Mouse (Mus musculus) heart, embryonic 10.5 days (tissue): ENCODE data around the gene Numb. TPM values are rescaled to one million over a fixed set of nuclear protein-coding genes. Genes with fewer than 3 reads are reported as not detected.
"Not testable (repeated sequence)": the region's sequence is repeated elsewhere in the genome, so short reads cannot be mapped to it uniquely, and the experiment has no call there.

Source experiments
- DNase-seq: peaks from one replicate; pipeline ENCODE4 v3.0.0-alpha.2; 2017; ENCODE audit warnings: low spot score
- H3K27ac ChIP-seq: fragments of 300-500 bp; sonication (generic); 2 replicates; pipeline ENCODE4 v1.5.1; 2016; ENCODE audit warnings: mild to moderate bottlenecking
- H3K27me3 ChIP-seq: fragments of 300-500 bp; sonication (generic); 2 replicates; pipeline ENCODE4 v1.6.1; 2016; ENCODE audit warnings: mild to moderate bottlenecking; ENCODE audit not compliant: poor library complexity, insufficient read depth, severe bottlenecking
- H3K36me3 ChIP-seq: fragments of 300-500 bp; sonication (generic); 2 replicates; pipeline ENCODE4 v1.6.1; 2016; ENCODE audit warnings: mild to moderate bottlenecking, moderate library complexity
- H3K4me1 ChIP-seq: fragments of 300-500 bp; sonication (generic); 2 replicates; pipeline ENCODE4 v1.6.1; 2016; ENCODE audit warnings: mild to moderate bottlenecking
- H3K4me3 ChIP-seq: fragments of 300-500 bp; sonication (generic); 2 replicates; pipeline ENCODE4 v1.5.1; 2016; ENCODE audit warnings: mild to moderate bottlenecking, moderate library complexity
- H3K9me3 ChIP-seq: fragments of 300-500 bp; sonication (generic); 2 replicates; pipeline ENCODE4 v1.6.1; 2016; ENCODE audit warnings: mild to moderate bottlenecking, moderate library complexity
- WGBS: fragments of 180-500 bp; shearing (Covaris S2); methylation state at CpG from one replicate; pipeline ENCODE4 v1.1.7; 2016; 5-methylcytosine and 5-hydroxymethylcytosine counted together
- polyA plus RNA-seq: library from polyadenylated mRNA; unstranded; fragments of >200 nt; fragmentation: Nextera tagmentation; extraction: Ambion mirVana; gene quantifications from 2 replicates; pipeline ENCODE4 v1.2.1, GENCODE M21; 2016

The Numb gene
- polyA plus RNA-seq, 1 experiment from 2014 or later: 39.1 TPM

- 94% methylated on average over 4 of the region's 4 CpGs for WGBS
Observed at GRCm38 (mm10) chr12:83914202-83914740, 7.5 kb downstream of the Numb start.

GRCm38 (mm10) chr12:83910451-83910850 is 11.3 kb downstream of the Numb start:
- whole genome bisulfite sequencing: 73% methylated on average over 2 of the region's 2 CpGs
- DNase-seq: no peak
- Histone ChIP-seq H3K9me3 (no peaks in the 10 kb centered on the region), H3K4me3 (no peak overlapping the region), H3K27ac (peak overlapping the region; percentile 18; the same call in 1 of the 2 replicates), H3K36me3 (peaks cover 25% of the 10 kb centered on the region; the same call in 1 of the 2 replicates), H3K4me1 (peaks cover 5% of the 10 kb centered on the region; the same call in 1 of the 2 replicates), H3K27me3 (no peaks in the 10 kb centered on the region)

More at GRCm38 (mm10) chr12:83914202-83914740, 7.5 kb downstream of the Numb start:
- no peak for DNase-seq
- Histone ChIP-seq H3K4me3 (no peak overlapping the region), H3K36me3 (peaks cover 24% of the 10 kb centered on the region; the same call in 1 of the 2 replicates), H3K4me1 (peaks cover 9% of the 10 kb centered on the region; the same call in 1 of the 2 replicates), H3K9me3 (no peaks in the 10 kb centered on the region), H3K27me3 (no peaks in the 10 kb centered on the region), H3K27ac (no peak overlapping the region)

- Histone ChIP-seq H3K4me3 (no peak overlapping the region), H3K4me1 (no peaks in the 10 kb centered on the region), H3K36me3 (peaks cover 39% of the 10 kb centered on the region), H3K9me3 (no peaks in the 10 kb centered on the region), H3K27ac (no peak overlapping the region), H3K27me3 (no peaks in the 10 kb centered on the region)
- no peak for DNase-seq
- WGBS: 90% methylated on average over 1 of the region's 1 CpGs
Observed at GRCm38 (mm10) chr12:83892926-83893325, 28.8 kb downstream of the Numb start.

- peaks cover 46% of the 10 kb centered on the region for H3K36me3 ChIP-seq
- H3K4me1 ChIP-seq: no peaks in the 10 kb centered on the region
- 94% methylated on average over 2 of the region's 2 CpGs for WGBS
Observed at GRCm38 (mm10) chr12:83891278-83891677, 30.5 kb downstream of the Numb start.

GRCm38 (mm10) chr12:83889128-83889527 is 32.6 kb downstream of the Numb start:
- Histone ChIP-seq H3K4me3 (no peak overlapping the region), H3K36me3 (peaks cover 61% of the 10 kb centered on the region), H3K27ac (no peak overlapping the region), H3K27me3 (no peaks in the 10 kb centered on the region), H3K4me1 (no peaks in the 10 kb centered on the region), H3K9me3 (no peaks in the 10 kb centered on the region)
- 100% methylated on average over 1 of the region's 1 CpGs for WGBS
- no peak for DNase-seq

More at GRCm38 (mm10) chr12:83891278-83891677, 30.5 kb downstream of the Numb start:
- Histone ChIP-seq H3K27ac (no peak overlapping the region), H3K27me3 (no peaks in the 10 kb centered on the region), H3K9me3 (no peaks in the 10 kb centered on the region), H3K4me3 (no peak overlapping the region)
- DNase-seq: no peak

GRCm38 (mm10) chr12:83885516-83886285 is 36.0 kb downstream of the Numb start:
- H3K4me1 ChIP-seq: no peaks in the 10 kb centered on the region
- no peak overlapping the region for H3K27ac ChIP-seq
- H3K36me3 ChIP-seq: peaks cover 40% of the 10 kb centered on the region
- DNase-seq: no peak
- H3K27me3 ChIP-seq: no peaks in the 10 kb centered on the region
- no peak overlapping the region for H3K4me3 ChIP-seq
- H3K9me3 ChIP-seq: no peaks in the 10 kb centered on the region
- WGBS: 95% methylated on average over 7 of the region's 7 CpGs

- H3K36me3 ChIP-seq: peaks cover 34% of the 10 kb centered on the region
- not testable (repeated sequence) for H3K9me3 ChIP-seq, H3K27me3 ChIP-seq, DNase-seq, H3K4me1 ChIP-seq, H3K27ac ChIP-seq, H3K4me3 ChIP-seq
- WGBS: 99% methylated on average over 5 of the region's 5 CpGs
Observed at GRCm38 (mm10) chr12:83885065-83885464, 36.7 kb downstream of the Numb start.

GRCm38 (mm10) chr12:83882503-83882902 is 39.2 kb downstream of the Numb start:
- Histone ChIP-seq H3K9me3 (no peaks in the 10 kb centered on the region), H3K27me3 (no peaks in the 10 kb centered on the region), H3K27ac (no peak overlapping the region), H3K4me3 (no peak overlapping the region), H3K36me3 (peaks cover 32% of the 10 kb centered on the region), H3K4me1 (no peaks in the 10 kb centered on the region)
- WGBS: 88% methylated on average over 7 of the region's 7 CpGs
- DNase-seq: no peak

GRCm38 (mm10) chr12:83882088-83882487 is 39.6 kb downstream of the Numb start:
- Histone ChIP-seq H3K27me3 (no peaks in the 10 kb centered on the region), H3K36me3 (peaks cover 32% of the 10 kb centered on the region), H3K4me3 (no peak overlapping the region), H3K9me3 (no peaks in the 10 kb centered on the region), H3K4me1 (no peaks in the 10 kb centered on the region), H3K27ac (no peak overlapping the region)
- WGBS: 92% methylated on average over 3 of the region's 3 CpGs
- DNase-seq: no peak

- WGBS: 90% methylated on average over 2 of the region's 2 CpGs
- no peak overlapping the region for H3K4me3 ChIP-seq
- H3K4me1 ChIP-seq: no peaks in the 10 kb centered on the region
- no peak overlapping the region for H3K27ac ChIP-seq
- DNase-seq: no peak
- H3K9me3 ChIP-seq: no peaks in the 10 kb centered on the region
- no peaks in the 10 kb centered on the region for H3K27me3 ChIP-seq
- H3K36me3 ChIP-seq: peaks cover 23% of the 10 kb centered on the region
Observed at GRCm38 (mm10) chr12:83880913-83881312, 40.8 kb downstream of the Numb start.

- H3K9me3 ChIP-seq: no peaks in the 10 kb centered on the region
- H3K4me3 ChIP-seq: no peak overlapping the region
- H3K27me3 ChIP-seq: no peaks in the 10 kb centered on the region
- no peaks in the 10 kb centered on the region for H3K4me1 ChIP-seq
- DNase-seq: no peak
- 90% methylated on average over 2 of the region's 2 CpGs for WGBS
- H3K27ac ChIP-seq: no peak overlapping the region
- peaks cover 35% of the 10 kb centered on the region for H3K36me3 ChIP-seq
Observed at GRCm38 (mm10) chr12:83875097-83875496, 46.6 kb downstream of the Numb start.

- no peaks in the 10 kb centered on the region for H3K9me3 ChIP-seq
- no peak for DNase-seq
- 86% methylated on average over 4 of the region's 4 CpGs for WGBS
- H3K4me3 ChIP-seq: no peak overlapping the region
- H3K4me1 ChIP-seq: no peaks in the 10 kb centered on the region
- no peak overlapping the region for H3K27ac ChIP-seq
- H3K36me3 ChIP-seq: peaks cover 40% of the 10 kb centered on the region
- H3K27me3 ChIP-seq: no peaks in the 10 kb centered on the region
Observed at GRCm38 (mm10) chr12:83874597-83874996, 47.1 kb downstream of the Numb start.

- H3K36me3 ChIP-seq: peaks cover 25% of the 10 kb centered on the region
- H3K4me1 ChIP-seq: no peaks in the 10 kb centered on the region
- H3K4me3 ChIP-seq: no peak overlapping the region
- H3K27ac ChIP-seq: no peak overlapping the region
- no peak for DNase-seq
- 92% methylated on average over 1 of the region's 1 CpGs for WGBS
- no peaks in the 10 kb centered on the region for H3K9me3 ChIP-seq
- no peaks in the 10 kb centered on the region for H3K27me3 ChIP-seq
Observed at GRCm38 (mm10) chr12:83864501-83864900, 57.2 kb downstream of the Numb start.
